Mouse (Mus musculus): ENCODE measurements around the gene Ikzf1. TPM values are rescaled to one million over a fixed set of nuclear protein-coding genes. Genes with fewer than 3 reads are reported as not detected.

The Ikzf1 gene
- total and polyA plus RNA-seq, 2 experiments from 2014 or later = 0.91 to 4.0 TPM

GRCm38 (mm10) chr11:11719748-11720147 is 34.9 kb downstream of the Ikzf1 start:
- Histone ChIP-seq H3K4me1 (ENCODE audit: insufficient read depth, low read length) (no peaks in the 10 kb centered on the region), H3K27me3 (ENCODE audit: insufficient read depth, low read length) (no peaks in the 10 kb centered on the region), H3K9ac (replicated peaks; ENCODE audit: low read length) (no peak overlapping the region), H3K36me3 (ENCODE audit: insufficient read depth, low read length) (no peaks in the 10 kb centered on the region), H3K9me3 (ENCODE audit: low read length) (no peaks in the 10 kb centered on the region), H3K4me3 (ENCODE audit: low read length) (no peak overlapping the region), H3K4me2 (ENCODE audit: low read depth, low read length) (no peak overlapping the region), H3K27ac (no peak overlapping the region)
- no peak for ATAC-seq
- no peak for DNase-seq (ENCODE audit: low spot score)
- WGBS = 86% methylated on average over 5 of the region's 5 CpGs
- no peak for TF ChIP-seq CTCF (IDR thresholded peaks at IDR 0.05; ENCODE audit: low read depth)

GRCm38 (mm10) chr11:11725252-11725875 is 40.6 kb downstream of the Ikzf1 start:
- H3K4me2 ChIP-seq (ENCODE audit: low read depth, low read length) = no peak overlapping the region
- H3K9me3 ChIP-seq (ENCODE audit: low read length) = no peaks in the 10 kb centered on the region
- H3K36me3 ChIP-seq (ENCODE audit: insufficient read depth, low read length) = no peaks in the 10 kb centered on the region
- WGBS = 91% methylated on average over 11 of the region's 11 CpGs
- no peak overlapping the region for H3K4me3 ChIP-seq (ENCODE audit: low read length)
- H3K27me3 ChIP-seq (ENCODE audit: insufficient read depth, low read length) = no peaks in the 10 kb centered on the region
- ATAC-seq = no peak
- H3K4me1 ChIP-seq (ENCODE audit: insufficient read depth, low read length) = no peaks in the 10 kb centered on the region
- DNase-seq (ENCODE audit: low spot score) = no peak
- H3K27ac ChIP-seq = no peak overlapping the region
- no peak overlapping the region for H3K9ac ChIP-seq (replicated peaks; ENCODE audit: low read length)
- TF ChIP-seq CTCF (IDR thresholded peaks at IDR 0.05; ENCODE audit: low read depth) = no peak

GRCm38 (mm10) chr11:11725876-11726525 is 41.2 kb downstream of the Ikzf1 start:
- no peak for TF ChIP-seq CTCF (IDR thresholded peaks at IDR 0.05; ENCODE audit: low read depth)
- Histone ChIP-seq H3K27ac (no peak overlapping the region), H3K4me3 (ENCODE audit: low read length) (no peak overlapping the region), H3K4me2 (ENCODE audit: low read depth, low read length) (no peak overlapping the region), H3K27me3 (ENCODE audit: insufficient read depth, low read length) (no peaks in the 10 kb centered on the region), H3K36me3 (ENCODE audit: insufficient read depth, low read length) (no peaks in the 10 kb centered on the region), H3K4me1 (ENCODE audit: insufficient read depth, low read length) (no peaks in the 10 kb centered on the region), H3K9me3 (ENCODE audit: low read length) (no peaks in the 10 kb centered on the region), H3K9ac (replicated peaks; ENCODE audit: low read length) (no peak overlapping the region)
- ATAC-seq (no peak), DNase-seq (ENCODE audit: low spot score) (no peak)
- WGBS = 89% methylated on average over 5 of the region's 5 CpGs

GRCm38 (mm10) chr11:11726807-11727276 is 42.0 kb downstream of the Ikzf1 start:
- ATAC-seq (no peak), DNase-seq (ENCODE audit: low spot score) (no peak)
- Histone ChIP-seq H3K9me3 (ENCODE audit: low read length) (no peaks in the 10 kb centered on the region), H3K4me1 (ENCODE audit: insufficient read depth, low read length) (no peaks in the 10 kb centered on the region), H3K9ac (replicated peaks; ENCODE audit: low read length) (no peak overlapping the region), H3K27me3 (ENCODE audit: insufficient read depth, low read length) (no peaks in the 10 kb centered on the region), H3K36me3 (ENCODE audit: insufficient read depth, low read length) (no peaks in the 10 kb centered on the region), H3K4me2 (ENCODE audit: low read depth, low read length) (no peak overlapping the region), H3K27ac (no peak overlapping the region), H3K4me3 (ENCODE audit: low read length) (no peak overlapping the region)
- 85% methylated on average over 4 of the region's 4 CpGs for WGBS
- TF ChIP-seq CTCF (IDR thresholded peaks at IDR 0.05; ENCODE audit: low read depth) = no peak

GRCm38 (mm10) chr11:11727936-11728556 is 43.2 kb downstream of the Ikzf1 start:
- ATAC-seq = no peak
- H3K9me3 ChIP-seq (ENCODE audit: low read length) = no peaks in the 10 kb centered on the region
- TF ChIP-seq CTCF (IDR thresholded peaks at IDR 0.05; ENCODE audit: low read depth) = no peak
- H3K4me2 ChIP-seq (ENCODE audit: low read depth, low read length) = no peak overlapping the region
- H3K36me3 ChIP-seq (ENCODE audit: insufficient read depth, low read length) = no peaks in the 10 kb centered on the region
- H3K9ac ChIP-seq (replicated peaks; ENCODE audit: low read length) = no peak overlapping the region
- 94% methylated on average over 10 of the region's 10 CpGs for WGBS
- DNase-seq (ENCODE audit: low spot score) = no peak
- no peak overlapping the region for H3K27ac ChIP-seq
- no peaks in the 10 kb centered on the region for H3K4me1 ChIP-seq (ENCODE audit: insufficient read depth, low read length)
- H3K4me3 ChIP-seq (ENCODE audit: low read length) = no peak overlapping the region
- no peaks in the 10 kb centered on the region for H3K27me3 ChIP-seq (ENCODE audit: insufficient read depth, low read length)

GRCm38 (mm10) chr11:11729216-11729615 is 44.4 kb downstream of the Ikzf1 start:
- DNase-seq (ENCODE audit: low spot score) (no peak), ATAC-seq (no peak)
- H3K4me3 ChIP-seq (ENCODE audit: low read length) = no peak overlapping the region
- H3K9me3 ChIP-seq (ENCODE audit: low read length) = no peaks in the 10 kb centered on the region
- H3K4me1 ChIP-seq (ENCODE audit: insufficient read depth, low read length) = no peaks in the 10 kb centered on the region
- H3K27me3 ChIP-seq (ENCODE audit: insufficient read depth, low read length) = no peaks in the 10 kb centered on the region
- H3K9ac ChIP-seq (replicated peaks; ENCODE audit: low read length) = no peak overlapping the region
- WGBS = 92% methylated on average over 6 of the region's 6 CpGs
- no peaks in the 10 kb centered on the region for H3K36me3 ChIP-seq (ENCODE audit: insufficient read depth, low read length)
- TF ChIP-seq CTCF (IDR thresholded peaks at IDR 0.05; ENCODE audit: low read depth) = no peak
- no peak overlapping the region for H3K4me2 ChIP-seq (ENCODE audit: low read depth, low read length)
- no peak overlapping the region for H3K27ac ChIP-seq

GRCm38 (mm10) chr11:11730062-11730461 is 45.3 kb downstream of the Ikzf1 start:
- Histone ChIP-seq H3K4me3 (ENCODE audit: low read length) (no peak overlapping the region), H3K4me2 (ENCODE audit: low read depth, low read length) (no peak overlapping the region), H3K27me3 (ENCODE audit: insufficient read depth, low read length) (no peaks in the 10 kb centered on the region), H3K9me3 (ENCODE audit: low read length) (no peaks in the 10 kb centered on the region), H3K27ac (no peak overlapping the region), H3K36me3 (ENCODE audit: insufficient read depth, low read length) (no peaks in the 10 kb centered on the region), H3K9ac (replicated peaks; ENCODE audit: low read length) (no peak overlapping the region), H3K4me1 (ENCODE audit: insufficient read depth, low read length) (no peaks in the 10 kb centered on the region)
- 91% methylated on average over 1 of the region's 1 CpGs for WGBS
- TF ChIP-seq CTCF (IDR thresholded peaks at IDR 0.05; ENCODE audit: low read depth) = no peak
- ATAC-seq = no peak
- DNase-seq (ENCODE audit: low spot score) = no peak

All from hindbrain, postnatal 0 days (tissue).